Mouse (Mus musculus) CD4-positive, CD25-positive, alpha-beta regulatory T cell, adult 4 months (primary cell): Measurements from ENCODE around the gene Klk7. TPM values are rescaled to one million over a fixed set of nuclear protein-coding genes. Genes with fewer than 3 reads are reported as not detected.

Experiments used
- ATAC-seq: one replicate; pipeline ENCODE4 v1.8.0; 2017
- polyA plus RNA-seq, 2 experiments: library from polyadenylated mRNA; unstranded; fragments of 100-300 nt; shearing (Covaris generic); gene quantifications; one replicate each; pipeline ENCODE4 v1.2.1; 2017

Gene Klk7
- under 1 TPM in 1 of 2 experiments, not detected in 1; 0.23 TPM for polyA plus RNA-seq

DNA sequence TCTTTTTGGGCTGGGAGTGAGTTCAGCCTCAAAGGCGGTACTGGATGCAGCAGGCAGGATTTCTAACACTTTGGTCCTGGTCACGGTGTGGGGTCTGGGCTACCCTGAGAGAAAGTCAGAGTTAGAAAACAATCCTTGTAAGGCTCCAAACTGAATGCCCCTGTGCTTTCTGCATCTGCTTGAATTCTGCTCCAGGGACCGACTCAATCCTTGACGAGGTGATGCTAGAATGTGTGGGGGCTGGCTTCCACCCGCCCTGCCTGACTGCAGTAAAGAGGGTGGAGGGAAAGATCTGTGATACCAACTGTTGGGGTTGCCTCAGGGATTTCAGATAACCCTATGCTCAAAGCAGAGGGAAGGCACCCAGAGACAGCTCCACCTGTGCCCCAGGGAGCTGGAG, at the start of gene Klk7:
Klk7 (plus strand) TSS at position 301 of the 400 bp plus-strand sequence.
- no peak for ATAC-seq

- no peak for ATAC-seq
These were observed 44.6 kb upstream of the Klk7 start for GRCm38 (mm10) chr7:43766484-43766883.

DNA sequence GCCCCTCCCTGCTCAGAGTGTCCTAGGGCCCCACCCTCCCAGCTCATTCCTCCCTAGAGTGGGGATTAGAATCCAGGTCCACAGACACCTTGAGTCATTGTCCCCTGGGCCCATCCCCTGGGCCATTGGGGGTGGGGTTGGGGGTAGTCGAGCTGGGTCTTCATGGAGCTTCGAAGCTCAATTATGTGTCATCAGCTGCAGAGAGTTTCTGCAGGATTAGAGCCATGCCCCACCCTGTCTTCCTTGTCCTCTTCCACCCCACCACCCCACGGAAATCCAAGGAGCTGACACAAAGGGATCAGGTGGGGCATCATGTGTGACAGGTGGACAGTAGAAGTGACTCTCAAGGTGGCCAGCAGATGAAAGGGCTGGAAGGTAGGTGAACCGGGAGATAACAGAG, 42.5 kb upstream of the Klk7 start, which contains the start of gene Klk12:
Klk12 (plus strand) TSS at position 301 of the 400 bp plus-strand sequence.
- ATAC-seq: no peak

DNA sequence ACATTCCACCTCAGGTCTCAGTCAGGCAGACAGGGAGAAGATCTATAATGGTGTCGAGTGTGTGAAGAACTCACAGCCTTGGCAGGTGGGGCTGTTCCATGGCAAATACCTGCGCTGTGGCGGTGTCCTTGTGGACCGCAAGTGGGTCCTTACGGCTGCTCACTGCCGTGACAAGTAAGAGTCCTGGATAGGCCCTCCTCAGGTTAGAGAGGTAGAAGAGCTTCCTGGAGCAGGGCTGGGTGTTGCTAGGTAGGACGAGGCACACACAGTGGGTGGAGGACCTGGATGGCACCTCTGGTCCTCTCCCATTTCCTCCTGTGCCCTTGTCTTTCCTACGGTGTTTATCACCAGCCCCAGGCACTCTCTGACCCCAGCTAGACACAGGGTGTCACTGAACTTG, 41.5 kb upstream of the Klk7 start:
- ATAC-seq: no peak

DNA sequence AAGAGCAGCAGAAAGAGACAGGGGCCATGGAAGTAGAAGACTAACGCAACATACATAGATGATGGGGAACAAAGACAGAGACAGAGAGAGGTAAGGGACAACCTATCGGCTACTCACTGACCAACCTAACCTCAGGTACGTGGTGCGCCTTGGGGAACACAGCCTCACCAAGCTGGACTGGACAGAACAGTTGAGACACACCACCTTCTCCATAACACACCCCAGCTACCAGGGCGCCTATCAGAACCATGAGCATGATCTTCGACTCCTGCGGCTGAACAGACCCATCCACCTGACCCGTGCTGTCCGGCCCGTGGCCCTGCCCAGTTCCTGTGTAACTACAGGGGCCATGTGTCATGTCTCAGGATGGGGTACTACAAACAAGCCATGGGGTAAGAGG, 40.4 kb upstream of the Klk7 start:
- no peak for ATAC-seq

- no peak for ATAC-seq
These were observed 39.2 kb upstream of the Klk7 start for GRCm38 (mm10) chr7:43771916-43772315.

DNA sequence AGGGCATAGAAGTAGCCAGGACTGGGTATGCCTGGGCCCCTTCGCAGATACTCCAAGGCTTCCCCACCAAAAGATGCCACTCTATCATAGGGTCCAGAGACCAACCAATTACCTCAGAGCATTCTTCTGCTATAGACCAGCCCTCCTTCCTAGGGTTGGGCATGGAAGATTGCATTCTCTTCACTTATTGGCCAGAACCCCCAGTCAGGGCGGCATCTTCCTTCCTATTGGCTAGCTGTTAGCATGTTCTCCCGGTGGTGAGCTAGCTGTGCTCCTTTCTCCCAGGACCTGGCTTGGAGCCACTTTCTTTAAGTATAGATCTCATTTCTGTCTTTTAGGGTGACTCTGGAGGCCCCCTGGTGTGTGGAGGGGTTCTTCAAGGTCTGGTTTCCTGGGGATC, 38.2 kb upstream of the Klk7 start:
- no peak for ATAC-seq

DNA sequence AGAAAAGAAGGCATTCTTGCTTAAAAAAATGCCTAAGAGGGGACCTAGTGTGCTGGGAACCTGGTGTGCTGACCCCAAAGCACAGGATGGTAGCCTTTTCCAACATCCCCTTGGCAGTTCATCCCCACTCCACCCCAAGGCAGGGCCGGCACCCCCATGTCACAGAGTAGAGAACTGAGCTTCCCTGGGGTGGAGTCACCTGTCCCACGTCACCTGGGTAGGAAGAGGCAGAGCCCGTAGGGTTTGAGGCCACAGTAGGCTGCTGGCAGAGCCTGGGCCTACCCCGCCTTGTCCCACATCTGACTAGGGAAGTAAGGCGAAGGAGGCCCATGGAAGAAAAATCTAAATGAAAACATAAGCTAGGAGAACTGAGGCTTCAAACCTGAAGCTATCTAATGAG, 36.7 kb upstream of the Klk7 start, which contains the start of gene Klk11:
Klk11 (plus strand) TSS at position 241 of the 400 bp plus-strand sequence.
- no peak for ATAC-seq

GRCm38 (mm10) chr7:43774802-43775201, 36.3 kb upstream of the Klk7 start:
- ATAC-seq: no peak

- ATAC-seq: no peak
These were observed 35.6 kb upstream of the Klk7 start for GRCm38 (mm10) chr7:43775311-43776057.

DNA sequence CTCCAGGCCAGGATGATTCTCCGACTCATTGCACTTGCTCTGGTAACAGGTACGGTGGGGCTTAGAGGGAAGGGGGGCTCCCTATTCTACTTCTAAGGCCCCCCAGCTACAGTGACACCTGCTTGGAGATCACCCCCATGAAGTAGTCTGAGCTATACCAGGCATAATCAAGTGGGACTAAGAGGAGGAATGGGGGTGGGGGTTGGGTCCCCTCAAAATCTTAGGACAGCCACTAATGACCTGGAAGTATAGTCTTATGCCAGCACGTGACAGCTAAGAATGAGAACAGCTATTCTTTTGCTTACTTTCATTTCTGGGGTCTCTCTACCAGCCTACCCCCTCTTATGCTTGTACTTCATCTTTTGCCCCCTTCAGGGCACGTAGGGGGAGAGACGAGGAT, 34.6 kb upstream of the Klk7 start:
- no peak for ATAC-seq

- no peak for ATAC-seq
These were observed 33.7 kb upstream of the Klk7 start for GRCm38 (mm10) chr7:43777423-43777822.

DNA sequence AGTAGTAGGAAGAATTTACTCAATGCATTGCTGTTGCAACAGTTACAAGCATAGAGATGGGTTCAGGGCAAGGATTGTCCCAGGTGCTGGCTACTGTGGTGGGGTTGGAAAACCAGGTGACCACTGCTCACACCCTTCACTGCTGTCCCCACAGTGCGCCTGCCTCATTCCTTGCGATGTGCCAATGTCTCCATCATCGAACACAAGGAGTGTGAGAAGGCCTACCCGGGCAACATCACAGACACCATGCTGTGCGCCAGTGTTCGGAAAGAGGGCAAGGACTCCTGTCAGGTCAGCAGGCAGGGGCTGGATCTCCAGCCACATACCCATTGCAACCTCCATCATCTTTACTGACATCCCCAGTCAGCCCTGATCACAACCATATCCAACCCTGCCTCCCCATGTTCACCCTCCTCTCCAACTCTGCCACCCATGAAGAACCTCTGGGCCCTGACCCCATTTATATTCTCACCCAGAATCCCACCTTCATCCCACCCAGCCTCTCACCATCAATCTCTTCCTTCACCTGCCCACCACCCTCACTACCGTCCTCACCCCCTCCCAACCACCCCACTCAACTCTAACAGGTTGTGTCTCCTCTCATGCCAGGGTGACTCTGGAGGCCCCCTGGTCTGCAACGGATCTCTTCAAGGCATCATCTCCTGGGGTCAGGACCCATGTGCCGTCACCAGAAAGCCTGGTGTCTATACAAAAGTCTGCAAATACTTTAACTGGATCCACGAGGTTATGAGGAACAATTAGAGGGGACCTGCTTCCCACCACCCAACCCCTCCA, 32.7 kb upstream of the Klk7 start:
- ATAC-seq: no peak

DNA sequence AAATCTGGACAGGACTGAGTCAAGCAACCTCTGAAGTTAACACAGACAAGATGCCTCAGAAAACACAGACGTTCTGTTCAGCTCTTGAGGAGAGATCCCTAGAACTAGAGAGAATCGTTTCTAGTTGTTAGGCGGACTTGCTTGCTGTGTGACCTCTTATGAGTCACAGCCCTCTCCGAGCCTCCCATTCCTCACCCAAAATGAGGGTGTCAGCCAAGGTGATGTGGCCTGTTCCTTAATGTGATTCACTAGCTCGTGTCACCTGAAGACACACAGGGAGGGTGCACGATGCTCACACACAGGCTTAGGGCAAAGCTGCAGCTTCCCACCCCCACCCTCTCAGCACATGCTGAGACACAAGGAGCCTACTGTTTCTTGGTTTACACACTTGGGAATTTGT, 30.9 kb upstream of the Klk7 start:
- ATAC-seq: no peak

DNA sequence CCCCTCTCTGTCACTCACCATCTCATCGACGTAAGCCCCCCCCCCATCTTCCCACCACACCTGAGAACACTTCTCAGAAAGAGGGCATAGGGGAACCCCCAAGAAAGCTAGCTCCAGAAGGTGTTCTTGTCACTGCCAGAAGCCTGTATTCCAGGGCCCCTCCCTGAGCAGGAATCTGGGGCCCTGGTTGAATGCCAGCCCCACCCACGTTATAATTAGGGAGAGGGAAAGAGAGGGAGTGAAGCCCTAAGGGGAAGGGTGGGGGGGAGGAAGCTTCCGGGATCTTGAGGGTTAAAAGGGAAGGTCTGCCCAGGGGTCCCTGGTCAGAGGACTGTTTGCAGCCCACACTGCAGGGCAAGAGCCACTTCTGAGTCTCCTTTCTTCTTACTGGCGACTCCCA, 30.3 kb upstream of the Klk7 start, which contains the start of gene Klk10:
Klk10 (plus strand) TSS at position 290 of the 400 bp plus-strand sequence.
- ATAC-seq: no peak

DNA sequence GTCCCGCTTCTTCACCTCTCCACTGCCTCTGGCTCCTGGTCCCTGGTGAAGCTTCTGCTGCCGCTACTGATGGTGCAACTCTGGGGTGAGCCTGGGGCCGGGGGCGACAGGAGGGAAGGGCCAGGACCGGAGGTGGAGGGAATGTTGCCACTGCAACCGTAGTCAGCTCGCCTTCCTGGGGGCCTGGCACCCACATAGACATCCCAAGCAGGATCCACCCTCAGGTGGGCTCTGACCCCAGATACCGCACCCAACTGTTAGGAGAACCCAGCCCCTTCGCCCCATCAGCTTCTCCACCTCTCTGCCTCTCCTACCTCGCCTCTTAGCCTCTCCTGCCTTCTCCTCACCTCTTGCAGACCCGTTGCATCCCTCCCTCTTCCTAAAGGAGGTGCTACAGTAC, 29.6 kb upstream of the Klk7 start:
- ATAC-seq: no peak

- peak; percentile 86 for ATAC-seq
These were observed 28.5 kb upstream of the Klk7 start for GRCm38 (mm10) chr7:43782275-43783265.

DNA sequence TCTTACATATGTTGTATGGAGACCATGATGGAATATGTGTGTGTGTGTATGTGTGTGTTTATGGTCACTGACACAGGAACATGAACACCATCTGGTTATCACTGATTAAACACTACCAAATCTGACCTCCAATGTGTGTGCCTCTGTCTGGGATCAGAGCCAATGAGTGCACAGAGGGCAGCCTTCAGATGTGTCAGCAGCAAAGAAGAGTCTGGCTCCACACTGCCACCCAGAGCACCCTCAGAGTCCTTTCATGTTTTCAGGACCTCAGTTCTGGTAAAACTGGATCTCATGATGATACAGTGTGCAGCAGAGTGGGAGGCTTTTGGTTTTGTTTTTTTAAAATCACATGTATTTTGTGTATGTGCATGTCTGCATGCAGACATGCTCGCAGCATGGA, 25.8 kb upstream of the Klk7 start:
- ATAC-seq: no peak

DNA sequence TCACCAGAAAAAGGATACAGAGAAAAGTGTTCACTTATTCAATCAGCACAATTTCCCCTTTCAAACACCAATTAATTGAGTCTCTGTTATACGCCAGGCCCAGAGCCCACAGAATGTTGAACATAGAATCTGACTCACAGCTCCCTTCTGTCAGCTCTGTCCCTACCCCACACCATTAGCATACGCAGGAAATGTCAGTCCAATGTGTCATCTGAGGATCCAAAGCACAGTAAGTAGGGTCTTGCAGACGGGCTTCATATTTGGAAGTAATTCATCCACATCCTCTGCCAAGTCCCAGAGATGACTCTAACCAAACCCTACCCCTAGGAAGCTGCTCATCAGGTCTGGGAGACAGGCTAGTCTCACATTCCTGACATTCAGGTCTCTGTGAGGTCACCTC, 23.0 kb upstream of the Klk7 start:
- no peak for ATAC-seq

DNA sequence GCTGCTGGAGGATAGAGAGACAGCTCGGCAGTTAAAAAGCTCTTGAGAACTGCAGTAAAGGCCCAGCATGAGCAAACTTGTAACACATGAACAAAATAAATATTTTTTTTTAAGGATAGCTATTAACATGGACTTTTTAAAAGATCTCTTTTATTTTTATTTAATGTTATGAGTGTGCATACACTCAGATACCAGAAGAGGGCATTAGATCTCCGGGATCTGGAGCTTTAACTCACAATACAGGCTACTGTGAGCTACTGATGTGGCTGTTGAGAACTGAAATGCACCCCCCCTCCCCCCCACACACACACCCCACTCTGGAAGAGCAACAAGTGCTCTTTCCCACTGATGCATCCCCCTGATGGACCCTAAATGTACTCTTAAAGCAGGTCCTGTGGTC, 21.8 kb upstream of the Klk7 start:
- ATAC-seq: no peak

GRCm38 (mm10) chr7:43791591-43791990, 19.5 kb upstream of the Klk7 start, which contains the start of gene Klk9:
Gene Klk9 (plus strand): TSS chr7:43791891.
- ATAC-seq: no peak

DNA sequence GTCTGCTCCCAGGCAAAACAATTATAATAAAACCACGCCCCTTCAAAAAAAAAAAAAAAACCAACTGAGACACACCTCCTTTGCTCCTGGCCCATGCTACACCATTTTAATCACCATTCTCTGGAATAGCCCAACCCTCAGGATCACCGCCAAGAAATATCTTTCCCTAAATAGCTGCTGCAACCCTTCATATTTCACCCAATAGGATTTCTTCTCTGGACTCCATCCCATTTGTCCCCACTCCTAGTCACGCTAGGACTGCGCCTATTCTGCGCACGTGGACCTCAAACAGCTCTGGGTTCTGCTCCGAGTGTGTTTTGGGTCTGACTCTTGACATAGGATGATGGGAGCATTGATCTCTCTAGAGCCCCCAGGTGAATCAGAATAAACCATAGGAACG, 14.7 kb upstream of the Klk7 start:
- no peak for ATAC-seq
